Mouse (Mus musculus) MN1 (cell line): ENCODE measurements around the gene Slc6a3.

ENCODE experiments used
- DNase-seq: peaks from one replicate; pipeline ENCODE4 v3.0.0-alpha.2; 2016; ENCODE audit warnings: low spot score

The Slc6a3 gene

GRCm38 (mm10) chr13:73536403-73536821 is at the start of gene Slc6a3:
TSS of gene Slc6a3 (plus strand) at chr13:73536747.
- no peak for DNase-seq

GRCm38 (mm10) chr13:73488105-73488504 is 48.4 kb upstream of the Slc6a3 start:
- DNase-seq: no peak

GRCm38 (mm10) chr13:73488707-73489106 is 47.8 kb upstream of the Slc6a3 start:
- no peak for DNase-seq

- DNase-seq: no peak
Observed at GRCm38 (mm10) chr13:73489986-73490385, 46.6 kb upstream of the Slc6a3 start.

GRCm38 (mm10) chr13:73490564-73491170 is 45.9 kb upstream of the Slc6a3 start:
- DNase-seq: peak; percentile 21

GRCm38 (mm10) chr13:73493183-73493582 is 43.4 kb upstream of the Slc6a3 start:
- no peak for DNase-seq

- DNase-seq: no peak
Observed at GRCm38 (mm10) chr13:73494528-73494927, 42.0 kb upstream of the Slc6a3 start.

GRCm38 (mm10) chr13:73496137-73496536 is 40.4 kb upstream of the Slc6a3 start:
- no peak for DNase-seq

GRCm38 (mm10) chr13:73499893-73500604 is 36.5 kb upstream of the Slc6a3 start:
- DNase-seq: no peak

- peak; percentile 12 for DNase-seq
Observed at GRCm38 (mm10) chr13:73502719-73503118, 33.8 kb upstream of the Slc6a3 start.

GRCm38 (mm10) chr13:73505686-73506467 is 30.7 kb upstream of the Slc6a3 start:
- peak; percentile 66 for DNase-seq

- DNase-seq: no peak
Observed at GRCm38 (mm10) chr13:73508817-73509550, 27.6 kb upstream of the Slc6a3 start.

GRCm38 (mm10) chr13:73509869-73510268 is 26.7 kb upstream of the Slc6a3 start:
- no peak for DNase-seq

- DNase-seq: peak; percentile 73
Observed at GRCm38 (mm10) chr13:73512776-73513673, 23.5 kb upstream of the Slc6a3 start.

GRCm38 (mm10) chr13:73516886-73517285 is 19.7 kb upstream of the Slc6a3 start:
- DNase-seq: no peak

- DNase-seq: no peak
Observed at GRCm38 (mm10) chr13:73533716-73534115, 2.8 kb upstream of the Slc6a3 start.

GRCm38 (mm10) chr13:73535287-73535686 is 1.3 kb upstream of the Slc6a3 start:
- no peak for DNase-seq

- no peak for DNase-seq
Observed at GRCm38 (mm10) chr13:73536824-73537223, 277 bp downstream of the Slc6a3 start.

- DNase-seq: no peak
Observed at GRCm38 (mm10) chr13:73564201-73564600, 27.7 kb downstream of the Slc6a3 start.

- no peak for DNase-seq
Observed at GRCm38 (mm10) chr13:73575051-73575450, 38.5 kb downstream of the Slc6a3 start.

- no peak for DNase-seq
Observed at GRCm38 (mm10) chr13:73577277-73577676, 40.7 kb downstream of the Slc6a3 start.
